Mouse (Mus musculus) bone marrow, adult 2 months (tissue): ENCODE data around the gene Pde4d.

Source experiments
- CTCF ChIP-seq: fragments of 200-500 bp; IDR thresholded peaks from 2 replicates; pipeline ENCODE4 v1.5.1; 2011; ENCODE audit warnings: low read length, control low read depth; ENCODE audit not compliant: control insufficient read depth, insufficient read depth
- POLR2A ChIP-seq: fragments of 200-500 bp; IDR thresholded peaks from 2 replicates; pipeline ENCODE4 v1.6.1; 2011; ENCODE audit warnings: low read depth, mild to moderate bottlenecking, control low read depth, low read length, borderline replicate concordance; ENCODE audit not compliant: control insufficient read depth

GRCm38 (mm10) chr13:109230335-109230987, 780.7 kb downstream of the Pde4d start:
- no peak for TF ChIP-seq CTCF
- no peak for TF ChIP-seq POLR2A
